Mouse (Mus musculus) myocyte (in vitro differentiated cells): Measurements from ENCODE around the gene Herc4. TPM values are rescaled to one million over a fixed set of nuclear protein-coding genes. Genes with fewer than 3 reads are reported as not detected.
"Not testable (repeated sequence)": the region's sequence is repeated elsewhere in the genome, so short reads cannot be mapped to it uniquely, and the experiment has no call there.

Experiments used
- H3K27me3 ChIP-seq: one replicate; pipeline ENCODE4 v1.6.1; 2011; ENCODE audit not compliant: control insufficient read depth, insufficient read depth, insufficient read length
- H3K36me3 ChIP-seq: one replicate; pipeline ENCODE4 v1.6.1; 2011; ENCODE audit not compliant: control insufficient read depth, insufficient read depth
- H3K4me2 ChIP-seq: one replicate; pipeline ENCODE4 v1.6.1; 2011; ENCODE audit warnings: low read depth, control low read depth
- H3K4me3 ChIP-seq: one replicate; pipeline ENCODE4 v1.5.1; 2011; ENCODE audit warnings: mild to moderate bottlenecking, control low read depth, moderate library complexity
- H3K79me2 ChIP-seq: one replicate; pipeline ENCODE4 v1.6.1; 2011; ENCODE audit not compliant: control insufficient read depth, insufficient read depth
- H3ac ChIP-seq: one replicate; pipeline ENCODE4 v1.6.1; 2011; ENCODE audit not compliant: control insufficient read depth, insufficient read length
- CEBPB ChIP-seq: IDR thresholded peaks from 2 replicates; pipeline ENCODE4 v1.6.1; 2011; ENCODE audit warnings: mild to moderate bottlenecking, moderate library complexity; ENCODE audit not compliant: poor library complexity, insufficient read depth, severe bottlenecking
- E2F4 ChIP-seq: IDR thresholded peaks from one replicate; pipeline ENCODE4 v1.6.1; 2011; ENCODE audit warnings: mild to moderate bottlenecking, control low read depth, moderate library complexity; ENCODE audit not compliant: insufficient read depth
- MAX ChIP-seq: IDR thresholded peaks from one replicate; pipeline ENCODE4 v1.6.1; 2011; ENCODE audit warnings: low read depth, mild to moderate bottlenecking, control low read depth
- MYOD1 ChIP-seq, 3 experiments: IDR thresholded peaks; one replicate each; pipeline ENCODE4 v1.6.1; 2011; ENCODE audit warnings: control low read depth in 2 of 3, low read depth in 2 of 3, mild to moderate bottlenecking in 2 of 3, moderate library complexity in 1 of 3; ENCODE audit not compliant: insufficient read length in 2 of 3, control insufficient read depth in 1 of 3
- MYOG ChIP-seq, 3 experiments: IDR thresholded peaks; one replicate each; pipeline ENCODE4 v1.6.1; 2011; ENCODE audit warnings: control low read depth in 2 of 3, low read depth in 2 of 3, mild to moderate bottlenecking in 2 of 3; ENCODE audit not compliant: insufficient read length in 2 of 3, control insufficient read depth in 1 of 3, insufficient read depth in 1 of 3
- POLR2A ChIP-seq: IDR thresholded peaks from one replicate; pipeline ENCODE4 v1.6.1; 2011; ENCODE audit warnings: low read depth, mild to moderate bottlenecking, control low read depth, moderate library complexity; ENCODE audit not compliant: insufficient read length
- POLR2AphosphoS2 ChIP-seq: IDR thresholded peaks from one replicate; pipeline ENCODE4 v1.6.1; 2011; ENCODE audit warnings: low read depth, control low read depth; ENCODE audit not compliant: insufficient read length
- REST ChIP-seq: IDR thresholded peaks from one replicate; pipeline ENCODE4 v1.6.1; 2011; ENCODE audit warnings: mild to moderate bottlenecking, control low read depth, moderate library complexity; ENCODE audit not compliant: insufficient read depth, insufficient read length
- SRF ChIP-seq: IDR thresholded peaks from one replicate; pipeline ENCODE4 v1.6.1; 2011; ENCODE audit warnings: low read depth; ENCODE audit not compliant: control insufficient read depth, insufficient read length
- TCF12 ChIP-seq: IDR thresholded peaks from one replicate; pipeline ENCODE4 v1.6.1; 2011; ENCODE audit warnings: mild to moderate bottlenecking, control low read depth; ENCODE audit not compliant: poor library complexity, insufficient read depth, severe bottlenecking
- TCF3 ChIP-seq: IDR thresholded peaks from one replicate; pipeline ENCODE4 v1.6.1; 2011; ENCODE audit warnings: low read depth, control low read depth; ENCODE audit not compliant: insufficient read length
- USF1 ChIP-seq: IDR thresholded peaks from one replicate; pipeline ENCODE4 v1.6.1; 2011; ENCODE audit warnings: low read depth, mild to moderate bottlenecking, control low read depth, moderate library complexity
- polyA plus RNA-seq: library from polyadenylated mRNA; unstranded; fragments of >200 nt; fragmentation: generic; extraction: Trizol; gene quantifications from one replicate; pipeline ENCODE4 v1.2.1, GENCODE M21; 2012; ENCODE audit warnings: missing spikeins

The Herc4 gene
- polyA plus RNA-seq, 1 experiment: 13.6 TPM

DNA sequence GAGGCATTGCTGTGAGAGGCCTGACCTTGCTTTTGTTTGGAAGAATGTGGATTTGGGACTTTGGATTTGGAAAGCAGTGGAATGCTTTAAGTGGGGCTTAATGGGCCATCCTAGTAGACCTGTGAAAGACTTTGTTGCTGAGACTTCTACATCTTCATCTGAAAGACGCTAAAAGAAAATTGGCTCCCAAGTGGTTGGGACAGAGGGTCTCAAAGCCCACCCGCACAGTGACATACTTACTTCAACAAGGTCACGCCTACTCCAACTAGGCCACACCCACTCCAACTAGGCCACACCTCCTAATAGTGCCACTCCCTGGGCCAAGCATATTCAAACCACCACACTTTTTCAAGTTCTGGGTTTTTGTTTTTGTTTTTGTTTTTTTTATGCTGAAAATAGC is 101.1 kb downstream of the Herc4 start:
- H3K36me3 ChIP-seq: no peaks in the 10 kb centered on the region
- no peaks in the 10 kb centered on the region for H3K79me2 ChIP-seq
- H3K4me3 ChIP-seq: no peak overlapping the region
- no peak for TF ChIP-seq MAX
- no peaks in the 10 kb centered on the region for H3K27me3 ChIP-seq
- no peak overlapping the region for H3ac ChIP-seq
- no peak overlapping the region for H3K4me2 ChIP-seq

DNA sequence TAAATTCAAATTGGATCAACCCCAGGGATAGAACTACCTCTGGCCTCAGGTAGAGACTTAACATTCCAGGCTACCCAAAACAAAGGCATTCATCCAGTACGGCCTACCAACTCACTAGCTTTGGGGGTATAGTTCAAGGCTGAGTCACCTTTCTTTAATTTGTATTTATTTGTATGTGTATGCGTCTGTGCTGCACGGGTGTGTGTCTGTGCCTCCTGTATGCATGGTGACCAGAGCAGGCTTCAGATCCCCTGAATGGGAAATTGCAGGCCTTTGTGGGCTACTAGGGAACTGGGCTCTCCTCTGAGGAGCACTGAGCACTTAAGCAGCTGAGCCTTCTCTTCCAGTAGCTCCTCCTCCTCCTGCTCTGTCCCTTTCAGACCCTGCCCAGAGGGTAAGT is 104.7 kb downstream of the Herc4 start:
- no peaks in the 10 kb centered on the region for H3K36me3 ChIP-seq
- H3ac ChIP-seq: no peak overlapping the region
- H3K79me2 ChIP-seq: no peaks in the 10 kb centered on the region
- H3K4me3 ChIP-seq: no peak overlapping the region
- TF ChIP-seq E2F4 (no peak), MYOD1 (IDR thresholded peaks at IDR 0.05; ENCODE audit: control insufficient read depth in 1 of 3, insufficient read length in 2 of 3, low read depth in 2 of 3) (no peak), TCF3 (no peak), CEBPB (no peak), REST (no peak), USF1 (no peak), MYOG (IDR thresholded peaks at IDR 0.05; ENCODE audit: control insufficient read depth in 1 of 3, insufficient read depth in 1 of 3, insufficient read length in 2 of 3, low read depth in 2 of 3) (no peak), SRF (no peak), POLR2AphosphoS2 (no peak), MAX (no peak), POLR2A (no peak), TCF12 (no peak)
- H3K4me2 ChIP-seq: no peak overlapping the region
- H3K27me3 ChIP-seq: peaks cover 5% of the 10 kb centered on the region

DNA sequence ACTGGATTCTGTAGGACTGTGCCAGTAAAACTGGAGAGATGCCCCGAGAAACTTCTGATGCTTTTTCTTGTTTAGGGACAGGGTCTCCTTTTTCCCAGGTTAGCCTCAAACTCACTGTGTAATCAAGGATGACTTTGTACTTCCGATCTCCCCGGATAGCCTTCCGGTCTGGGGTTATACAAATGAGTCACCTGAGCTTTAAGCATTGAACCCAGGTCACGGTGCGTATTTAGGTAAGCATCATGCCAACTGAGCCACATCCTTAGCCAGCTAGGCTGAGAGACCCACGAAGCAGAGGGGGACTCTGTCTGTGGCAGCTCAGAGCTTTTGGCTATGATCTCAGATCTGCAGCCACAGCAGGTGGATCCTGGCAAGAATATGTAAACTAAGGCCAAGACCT is 107.1 kb downstream of the Herc4 start:
- H3K4me3 ChIP-seq: no peak overlapping the region
- H3K27me3 ChIP-seq: peaks cover 5% of the 10 kb centered on the region
- no peak overlapping the region for H3ac ChIP-seq
- H3K4me2 ChIP-seq: no peak overlapping the region
- H3K36me3 ChIP-seq: no peaks in the 10 kb centered on the region
- TF ChIP-seq REST (no peak), E2F4 (no peak), MYOD1 (IDR thresholded peaks at IDR 0.05; ENCODE audit: control insufficient read depth in 1 of 3, insufficient read length in 2 of 3, low read depth in 2 of 3) (no peak), USF1 (no peak), SRF (no peak), MAX (no peak)
- H3K79me2 ChIP-seq: no peaks in the 10 kb centered on the region

DNA sequence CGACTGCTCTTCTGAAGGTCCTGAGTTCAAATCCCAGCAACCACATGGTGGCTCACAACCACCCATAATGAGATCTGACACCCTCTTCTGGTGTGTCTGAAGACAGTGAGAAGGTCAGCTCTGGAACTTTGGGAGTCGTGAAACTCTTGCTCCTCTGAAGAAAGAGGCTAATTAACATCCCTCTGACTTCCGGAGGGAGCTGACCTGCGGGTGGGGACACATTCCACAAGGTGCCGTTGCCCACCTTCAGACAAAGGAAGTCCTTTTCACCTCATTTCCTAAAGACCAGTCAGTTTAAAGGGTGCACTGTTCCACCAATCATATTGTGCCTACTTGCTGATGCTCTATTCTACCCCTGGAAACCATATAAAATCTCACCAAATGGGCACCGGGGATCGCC is 107.5 kb downstream of the Herc4 start:
- not testable (repeated sequence) for H3ac ChIP-seq, H3K4me3 ChIP-seq, H3K36me3 ChIP-seq, H3K4me2 ChIP-seq, H3K79me2 ChIP-seq, H3K27me3 ChIP-seq

DNA sequence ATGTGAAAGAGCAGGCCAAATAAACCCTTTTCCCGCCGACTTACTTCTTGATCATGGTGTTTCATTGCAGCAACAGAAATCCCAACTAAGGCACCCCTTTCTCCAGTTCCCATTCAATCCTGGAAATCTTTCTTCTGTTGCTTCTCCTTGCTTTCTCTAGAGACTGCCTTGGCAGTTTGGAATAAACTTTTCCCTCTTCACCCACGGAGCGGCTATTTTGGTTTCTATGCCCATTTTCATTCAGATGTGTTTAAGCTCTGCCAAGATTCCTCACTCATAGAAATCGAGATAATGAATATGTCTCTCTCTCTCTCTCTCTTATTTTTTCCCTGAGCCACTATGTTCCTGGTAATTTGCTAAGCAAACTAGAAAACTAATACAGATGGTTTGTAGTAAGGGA is 108.5 kb downstream of the Herc4 start:
- no peak for TF ChIP-seq CEBPB
- TF ChIP-seq SRF: no peak
- no peak for TF ChIP-seq USF1
- no peak for TF ChIP-seq MYOG (IDR thresholded peaks at IDR 0.05; ENCODE audit: control insufficient read depth in 1 of 3, insufficient read depth in 1 of 3, insufficient read length in 2 of 3, low read depth in 2 of 3)
- TF ChIP-seq TCF3: no peak
- no peak for TF ChIP-seq E2F4
- TF ChIP-seq MAX: no peak
- no peak for TF ChIP-seq POLR2AphosphoS2
- no peak for TF ChIP-seq MYOD1 (IDR thresholded peaks at IDR 0.05; ENCODE audit: control insufficient read depth in 1 of 3, insufficient read length in 2 of 3, low read depth in 2 of 3)
- no peak for TF ChIP-seq POLR2A
- no peak for TF ChIP-seq REST
- no peak for TF ChIP-seq TCF12
- Histone ChIP-seq H3K27me3 (peaks cover 5% of the 10 kb centered on the region), H3K36me3 (no peaks in the 10 kb centered on the region), H3K79me2 (no peaks in the 10 kb centered on the region), H3K4me3 (no peak overlapping the region), H3ac (no peak overlapping the region), H3K4me2 (no peak overlapping the region)

DNA sequence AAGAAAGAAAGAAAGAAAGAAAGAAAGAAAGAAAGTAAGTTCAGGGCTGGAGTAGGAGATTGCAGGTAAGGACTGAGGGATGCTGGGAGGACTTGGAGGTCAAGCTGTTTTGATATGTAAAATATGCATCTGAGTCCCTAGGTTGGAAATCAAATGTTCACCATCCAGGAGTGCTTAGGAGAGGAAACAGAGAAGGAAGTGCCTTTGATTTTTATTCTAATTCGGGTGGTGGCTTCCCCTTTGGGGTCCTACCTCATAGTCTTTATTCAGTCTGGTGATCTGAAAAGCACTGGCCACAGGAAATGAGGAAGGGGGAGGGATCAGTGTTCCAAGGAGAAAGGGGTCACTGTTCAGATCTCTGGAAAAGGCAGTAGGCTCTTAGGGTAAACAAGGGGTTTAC is 116.9 kb downstream of the Herc4 start:
- Histone ChIP-seq H3K79me2 (no peaks in the 10 kb centered on the region), H3ac (no peak overlapping the region), H3K4me3 (no peak overlapping the region), H3K4me2 (no peak overlapping the region), H3K36me3 (no peaks in the 10 kb centered on the region), H3K27me3 (no peaks in the 10 kb centered on the region)
- TF ChIP-seq MYOD1 (IDR thresholded peaks at IDR 0.05; ENCODE audit: control insufficient read depth in 1 of 3, insufficient read length in 2 of 3, low read depth in 2 of 3): no peak
- TF ChIP-seq E2F4: no peak
- TF ChIP-seq TCF3: no peak
- TF ChIP-seq REST: no peak
- TF ChIP-seq USF1: no peak
- TF ChIP-seq MYOG (IDR thresholded peaks at IDR 0.05; ENCODE audit: control insufficient read depth in 1 of 3, insufficient read depth in 1 of 3, insufficient read length in 2 of 3, low read depth in 2 of 3): no peak
- TF ChIP-seq POLR2AphosphoS2: no peak
- TF ChIP-seq POLR2A: no peak
- no peak for TF ChIP-seq SRF
- no peak for TF ChIP-seq MAX
- TF ChIP-seq CEBPB: no peak
- TF ChIP-seq TCF12: no peak
